Comparison of ENCODE assay signal across 16 mouse cellular contexts in genomic region chr10:25371336-25371735, GRCm38 (mm10). TPM values are rescaled to one million over a fixed set of nuclear protein-coding genes. Genes with fewer than 3 reads are reported as not detected.
DNase-seq lines count a peak whose midpoint lies in the region; ATAC-seq lines count a peak whose summit lies in the region.
"Had no signal": no experiment of that assay in that cellular context is flagged by ENCODE, and none has a peak within 500 bp of the region (broad histone marks: within the 10 kb centered on the region; RNA-seq: fewer than 3 reads in every experiment).

No protein-coding gene starts in this region.

- H3K9ac ChIP-seq in heart, embryonic 14.5 days (ENCODE audit: low read length): no peak overlapping the region
- no peak overlapping the region for H3K9ac ChIP-seq in neural tube, embryonic 15.5 days (replicated peaks)
- H3K9ac ChIP-seq in embryonic facial prominence, embryonic 15.5 days: no peak overlapping the region
- no peak overlapping the region for H3K9ac ChIP-seq in stomach, embryonic 16.5 days (ENCODE audit: low read length)
- H3K9ac ChIP-seq: lung, embryonic 15.5 days had no signal

- H3K4me3 ChIP-seq in heart, embryonic 14.5 days (ENCODE audit: control insufficient read depth in 1 of 2, insufficient read depth in 1 of 2, low read depth in 1 of 2, low read length in 2 of 2): no peak overlapping the region
- no peak overlapping the region for H3K4me3 ChIP-seq in neural tube, embryonic 15.5 days (replicated peaks)
- H3K4me3 ChIP-seq in embryonic facial prominence, embryonic 15.5 days (replicated peaks): no peak overlapping the region
- no peak overlapping the region for H3K4me3 ChIP-seq in stomach, embryonic 16.5 days (replicated peaks; ENCODE audit: low read length)
- H3K4me3 ChIP-seq: lung, embryonic 15.5 days; megakaryocyte, embryonic 14.5 days had no signal

- no peaks in the 10 kb centered on the region for H3K36me3 ChIP-seq in heart, embryonic 14.5 days (ENCODE audit: control insufficient read depth, insufficient read depth, low read length)
- H3K36me3 ChIP-seq in neural tube, embryonic 15.5 days: no peaks in the 10 kb centered on the region
- H3K36me3 ChIP-seq in embryonic facial prominence, embryonic 15.5 days: no peaks in the 10 kb centered on the region
- H3K36me3 ChIP-seq in stomach, embryonic 16.5 days (ENCODE audit: control insufficient read depth, insufficient read depth, low read length): no peaks in the 10 kb centered on the region
- H3K36me3 ChIP-seq: lung, embryonic 15.5 days had no signal

- peak overlapping the region; percentile 27; the same call in 1 of the 2 replicates for H3K4me2 ChIP-seq in heart, embryonic 14.5 days (ENCODE audit: low read length)
- peak overlapping the region; percentile 4; the same call in 1 of the 2 replicates for H3K4me2 ChIP-seq in neural tube, embryonic 15.5 days
- H3K4me2 ChIP-seq in embryonic facial prominence, embryonic 15.5 days (replicated peaks): peak overlapping the region; percentile 31
- peak overlapping the region; percentile 28; the same call in 1 of the 2 replicates for H3K4me2 ChIP-seq in stomach, embryonic 16.5 days (ENCODE audit: low read depth, low read length)

- no peaks in the 10 kb centered on the region for H3K27me3 ChIP-seq in heart, embryonic 14.5 days (ENCODE audit: control insufficient read depth, insufficient read depth, low read length)
- H3K27me3 ChIP-seq in neural tube, embryonic 15.5 days (replicated peaks): no peaks in the 10 kb centered on the region
- H3K27me3 ChIP-seq in embryonic facial prominence, embryonic 15.5 days: no peaks in the 10 kb centered on the region
- no peaks in the 10 kb centered on the region for H3K27me3 ChIP-seq in stomach, embryonic 16.5 days (ENCODE audit: control insufficient read depth, insufficient read depth, low read length)
- H3K27me3 ChIP-seq: lung, embryonic 15.5 days; megakaryocyte, embryonic 14.5 days had no signal

- ATAC-seq in heart, embryonic 14.5 days (ENCODE audit: insufficient number of reproducible peaks, insufficient read depth, low FRiP score, low read depth): no peak
- no peak for ATAC-seq in neural tube, embryonic 15.5 days (ENCODE audit: low FRiP score)
- ATAC-seq in embryonic facial prominence, embryonic 15.5 days (ENCODE audit: insufficient number of reproducible peaks, low FRiP score, low TSS enrichment, low read depth): no peak
- ATAC-seq in stomach, embryonic 16.5 days (ENCODE audit: insufficient read depth, low FRiP score): no peak
- ATAC-seq: CD4-positive, CD25-positive, alpha-beta regulatory T cell, adult 4 months had no signal

- H3K4me1 ChIP-seq in heart, embryonic 14.5 days (ENCODE audit: control insufficient read depth in 2 of 2, insufficient read depth in 2 of 2, low read length in 2 of 2): peaks cover 18 to 54% of the 10 kb centered on the region in 2 experiments
- peaks cover 15% of the 10 kb centered on the region for H3K4me1 ChIP-seq in neural tube, embryonic 15.5 days
- H3K4me1 ChIP-seq in embryonic facial prominence, embryonic 15.5 days: peaks cover 47% of the 10 kb centered on the region
- H3K4me1 ChIP-seq in stomach, embryonic 16.5 days (ENCODE audit: control insufficient read depth, insufficient read depth, low read length): peaks cover 36% of the 10 kb centered on the region

- 0 out of 4 replicates have a peak overlapping the region, but pooled peaks of 1 of the 2 experiments have one; percentile 30 for H3K27ac ChIP-seq in heart, embryonic 14.5 days (replicated peaks in 1 of 2; ENCODE audit: control insufficient read depth in 1 of 2, insufficient read depth in 1 of 2, low read depth in 2 of 2, low read length in 2 of 2)
- no peak overlapping the region for H3K27ac ChIP-seq in neural tube, embryonic 15.5 days (replicated peaks)
- peak overlapping the region; percentile 70 for H3K27ac ChIP-seq in embryonic facial prominence, embryonic 15.5 days (replicated peaks)
- peak overlapping the region; percentile 59 for H3K27ac ChIP-seq in stomach, embryonic 16.5 days (ENCODE audit: low read length)

- H3K9me3 ChIP-seq in heart, embryonic 14.5 days (ENCODE audit: control insufficient read depth, low read length): no peaks in the 10 kb centered on the region
- H3K9me3 ChIP-seq in neural tube, embryonic 15.5 days (replicated peaks): no peaks in the 10 kb centered on the region
- no peaks in the 10 kb centered on the region for H3K9me3 ChIP-seq in embryonic facial prominence, embryonic 15.5 days (replicated peaks)
- H3K9me3 ChIP-seq in stomach, embryonic 16.5 days (replicated peaks; ENCODE audit: control insufficient read depth, low read length): no peaks in the 10 kb centered on the region
- H3K9me3 ChIP-seq: lung, embryonic 15.5 days; megakaryocyte, embryonic 14.5 days had no signal

- WGBS in heart, embryonic 14.5 days: 77% methylated on average over 2 of the region's 2 CpGs
- WGBS in neural tube, embryonic 15.5 days: 74% methylated on average over 2 of the region's 2 CpGs
- WGBS in embryonic facial prominence, embryonic 15.5 days: 31% methylated on average over 2 of the region's 2 CpGs
- 51% methylated on average over 2 of the region's 2 CpGs for WGBS in stomach, embryonic 16.5 days

- no peak for DNase-seq in heart, adult 9 months (ENCODE audit: low spot score in 2 of 2)
- no peak for DNase-seq in neural tube, embryonic 10.5 days (ENCODE audit: extremely low spot score, low spot score)
- DNase-seq in retina, embryonic 14.5 days (ENCODE audit: low spot score): no peak
- DNase-seq: adrenal gland, postnatal 10 days; cerebellum, adult 8-10 months; kidney, adult 18-20 months; kidney, postnatal 25 days; left cerebral cortex, postnatal 4 days; thymus, postnatal 25 days had no signal

RNA-seq across cellular contexts. Expression of gene Epb41l2, which starts 11.7 kb away (rescaled TPM):
- polyA plus RNA-seq in heart, embryonic 14.5 days (2014; fragmentation: Nextera tagmentation; extraction: Ambion mirVana): 45.4 and 53.5 TPM in 2 replicates
- polyA plus RNA-seq in neural tube, embryonic 15.5 days (2015; fragmentation: Nextera tagmentation; extraction: Ambion mirVana): 27.7 and 36.7 TPM in 2 replicates
- 78.9 and 79.8 TPM in 2 replicates for polyA plus RNA-seq in embryonic facial prominence, embryonic 15.5 days (2015; fragmentation: Nextera tagmentation; extraction: Ambion mirVana)
- 60.9 and 62.8 TPM in 2 replicates for polyA plus RNA-seq in stomach, embryonic 16.5 days (2015; fragmentation: Nextera tagmentation; extraction: Ambion mirVana)
